Mouse (Mus musculus): ENCODE results near the gene Usp36. TPM values are rescaled to one million over a fixed set of nuclear protein-coding genes. Genes with fewer than 3 reads are reported as not detected.
A peak's percentile ranks its signal among the peaks of the same experiment; 100 is the strongest.
"Not testable (repeated sequence)": the region's sequence is repeated elsewhere in the genome, so short reads cannot be mapped to it uniquely, and the experiment has no call there.

Gene Usp36
- total RNA-seq, 2 experiments from 2014 or later = 23.5 to 29.6 TPM

DNA sequence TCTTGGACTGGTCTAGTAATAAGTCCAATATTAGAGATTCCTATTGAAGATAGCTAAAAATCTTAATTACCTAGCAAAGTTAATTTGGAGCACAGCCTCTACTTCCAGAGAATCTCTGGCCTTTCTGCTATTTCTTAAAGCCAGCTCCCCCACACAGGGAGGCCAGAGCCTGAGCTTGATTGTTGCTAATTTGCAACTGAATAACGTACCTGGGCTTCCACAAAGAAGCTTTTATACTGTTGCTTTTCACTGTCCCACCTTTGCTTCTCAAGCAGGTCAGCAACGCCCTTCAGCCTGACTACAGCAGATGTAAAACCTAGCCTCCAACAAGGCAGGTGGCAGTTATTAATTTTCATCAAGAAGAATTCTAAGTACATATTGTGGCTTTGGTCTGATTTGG lies 17.9 kb upstream of the Usp36 start:
- intact Hi-C loops (cut with DNase I); DNase-seq (ENCODE audit: low spot score in 2 of 2): not testable (repeated sequence)

DNA sequence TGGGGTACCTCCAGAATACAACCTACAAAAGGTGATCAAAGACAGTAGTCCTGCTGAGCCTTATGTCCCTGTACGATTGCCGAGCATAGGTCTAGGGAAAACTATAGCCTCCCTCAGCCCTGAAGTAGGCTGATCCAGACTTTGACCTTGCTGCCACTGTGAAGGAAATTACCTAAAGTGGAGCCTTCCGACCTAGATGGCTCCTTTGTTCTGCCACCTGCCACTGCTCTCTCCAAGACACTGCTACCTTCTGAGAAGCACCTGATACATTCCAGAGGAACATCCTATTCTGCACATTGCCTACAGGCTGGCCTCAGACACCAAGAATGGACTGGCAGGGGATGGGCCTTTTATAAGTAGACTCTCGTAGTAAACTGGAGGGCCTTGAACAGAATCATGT lies 13.9 kb upstream of the Usp36 start:
- intact Hi-C loops (cut with DNase I); DNase-seq (ENCODE audit: low spot score in 2 of 2): not testable (repeated sequence)

DNA sequence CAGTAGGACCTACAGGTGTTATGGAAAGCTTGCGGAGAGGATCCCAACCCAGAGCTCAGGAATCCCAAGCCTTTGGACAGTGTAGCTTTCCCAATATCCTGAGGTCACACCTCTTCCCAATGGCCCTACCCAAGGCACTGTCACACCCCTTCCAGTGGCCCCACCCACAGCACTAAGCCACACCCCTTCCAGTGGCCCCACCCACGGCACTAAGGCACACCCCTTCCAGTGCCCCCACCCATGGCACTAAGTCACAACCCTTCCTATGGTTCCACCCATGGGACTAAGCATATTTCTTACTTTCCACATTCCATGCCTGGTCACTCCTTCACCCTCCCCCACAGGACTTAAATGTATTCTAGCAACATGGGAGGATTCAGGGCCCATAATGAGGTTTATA lies 8.8 kb upstream of the Usp36 start:
- DNase-seq (ENCODE audit: low spot score in 2 of 2) = no peak
- intact Hi-C loops (cut with DNase I) = no loop called here

DNA sequence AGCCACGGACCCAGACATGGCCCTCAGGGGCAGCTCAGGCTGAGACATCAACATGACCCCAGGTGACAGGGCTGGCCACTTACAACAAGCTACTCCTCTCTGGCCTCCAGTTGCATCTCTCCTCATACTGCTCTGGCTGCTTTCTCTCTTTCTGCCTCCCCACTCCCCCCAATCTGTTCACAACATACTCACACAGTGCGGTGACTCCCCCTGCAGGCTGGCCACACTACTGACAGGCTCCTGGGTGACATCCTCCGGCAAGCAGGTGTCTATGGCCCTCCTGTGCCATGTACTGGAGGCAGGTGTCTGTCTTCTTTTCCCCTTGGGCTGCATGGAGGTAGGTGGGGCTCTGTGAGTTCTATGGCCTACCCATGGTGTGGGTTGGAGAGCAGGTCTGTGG lies 7.9 kb upstream of the Usp36 start:
- intact Hi-C loops (cut with DNase I) = no loop called here
- no peak for DNase-seq (ENCODE audit: low spot score in 2 of 2)

DNA sequence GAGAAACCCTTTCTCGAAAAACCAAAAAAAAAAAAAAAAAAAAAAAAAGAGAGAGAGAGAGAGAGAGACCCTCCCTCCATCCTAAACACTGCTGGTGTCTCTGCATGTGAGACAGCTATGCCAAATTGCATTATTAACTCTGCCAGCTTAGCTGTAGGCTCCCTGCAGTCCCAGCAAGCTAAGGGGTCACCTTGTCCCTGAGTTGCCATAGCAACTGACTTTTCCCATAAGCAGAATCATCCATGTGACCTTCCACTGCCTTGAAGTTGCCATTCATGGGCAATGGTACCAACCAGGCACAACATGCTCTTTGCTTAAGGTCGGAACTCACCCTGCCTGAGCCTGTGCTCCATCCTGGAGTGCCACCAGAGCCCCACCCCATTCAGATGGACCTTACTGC lies 5.0 kb upstream of the Usp36 start:
- DNase-seq (ENCODE audit: low spot score in 2 of 2) = no peak
- intact Hi-C loops (cut with DNase I) = no loop called here

DNA sequence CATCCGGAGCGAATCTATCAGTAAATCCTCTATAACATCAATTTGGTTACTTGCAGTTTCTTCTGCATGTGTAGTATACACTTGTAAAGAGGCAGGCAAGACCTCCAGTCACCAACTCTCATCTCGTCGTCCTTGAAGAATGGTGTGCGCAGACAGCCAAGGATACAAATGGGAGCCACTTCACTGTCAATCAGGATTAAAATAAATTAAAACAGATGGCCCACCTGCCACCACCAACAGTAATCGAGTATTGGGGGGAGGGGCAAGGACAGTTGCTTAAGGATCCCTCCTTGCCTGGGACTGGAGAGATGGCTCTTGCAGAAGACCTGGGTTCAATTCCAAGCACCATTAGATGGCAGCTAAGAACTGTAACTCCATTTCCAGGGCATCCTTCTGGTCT lies 2.6 kb upstream of the Usp36 start:
- intact Hi-C loops (cut with DNase I) = no loop called here
- DNase-seq (ENCODE audit: low spot score in 2 of 2) = no peak

DNA sequence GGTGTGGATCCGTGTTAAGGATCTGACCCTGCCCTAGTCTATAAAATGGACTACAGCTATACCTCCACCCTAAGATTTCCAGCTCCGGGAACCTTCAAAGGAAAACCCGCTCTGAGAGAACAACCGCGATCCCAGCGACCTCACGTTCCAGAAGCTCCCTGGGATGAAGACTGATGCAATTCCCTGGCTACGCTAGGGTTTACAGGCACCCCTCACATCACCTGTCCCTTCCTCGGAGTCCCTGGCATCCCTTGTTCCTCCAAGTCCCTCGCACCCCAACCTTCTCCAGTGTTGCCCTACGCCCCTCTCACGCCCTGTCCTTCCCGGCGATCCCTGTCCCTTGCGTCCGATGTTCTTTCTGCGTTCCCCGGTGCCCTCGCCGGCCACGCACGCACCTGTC lies 482 bp downstream of the Usp36 start:
- intact Hi-C loops (cut with DNase I) = no loop called here
- no peak for DNase-seq (ENCODE audit: low spot score in 2 of 2)

DNA sequence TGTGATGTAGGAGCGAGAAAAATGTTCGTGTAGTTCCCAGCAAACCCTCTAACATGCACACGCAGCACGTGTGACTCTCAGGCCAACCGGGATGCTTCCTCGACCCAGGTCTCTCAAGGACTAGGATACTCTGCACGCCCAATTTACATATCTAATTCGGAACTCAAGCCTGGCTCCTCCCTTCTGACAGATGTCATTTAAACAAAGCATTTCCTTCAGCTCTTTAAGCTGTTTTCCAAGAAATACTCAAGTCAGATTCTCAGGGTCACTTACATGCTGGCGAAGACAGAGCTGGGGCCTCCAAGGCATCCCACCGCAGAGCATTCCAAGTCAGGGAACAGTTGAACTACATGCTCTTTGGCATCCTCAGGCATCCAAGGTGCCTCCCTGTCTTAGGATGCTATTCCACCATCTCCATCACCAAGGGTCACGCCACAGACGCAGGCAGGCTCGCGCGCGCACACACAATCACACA lies 970 bp downstream of the Usp36 start:
- no peak for DNase-seq (ENCODE audit: low spot score in 2 of 2)
- intact Hi-C loops (cut with DNase I) = no loop called here

DNA sequence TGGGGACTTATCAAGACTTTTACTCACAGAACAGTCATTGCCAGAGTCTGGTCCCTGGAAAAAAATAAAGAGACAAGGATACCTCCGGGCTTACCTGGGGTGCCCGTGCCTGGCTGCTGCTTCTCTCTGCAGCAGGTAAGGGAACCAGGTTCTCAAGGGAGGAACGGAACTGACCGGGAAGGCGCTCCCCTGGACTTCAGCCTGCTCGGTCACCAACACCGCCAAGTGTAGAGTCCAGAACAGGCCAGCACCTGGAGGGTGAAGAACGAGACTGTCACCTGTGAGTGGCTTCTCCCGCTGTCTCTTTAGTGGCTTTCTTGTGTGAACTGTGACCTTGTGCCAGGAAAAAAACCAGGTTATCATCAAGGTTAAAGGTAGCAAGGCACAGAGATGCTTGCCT lies 2.5 kb downstream of the Usp36 start:
- DNase-seq (ENCODE audit: low spot score in 2 of 2) = no peak
- intact Hi-C loops (cut with DNase I) = no loop called here

DNA sequence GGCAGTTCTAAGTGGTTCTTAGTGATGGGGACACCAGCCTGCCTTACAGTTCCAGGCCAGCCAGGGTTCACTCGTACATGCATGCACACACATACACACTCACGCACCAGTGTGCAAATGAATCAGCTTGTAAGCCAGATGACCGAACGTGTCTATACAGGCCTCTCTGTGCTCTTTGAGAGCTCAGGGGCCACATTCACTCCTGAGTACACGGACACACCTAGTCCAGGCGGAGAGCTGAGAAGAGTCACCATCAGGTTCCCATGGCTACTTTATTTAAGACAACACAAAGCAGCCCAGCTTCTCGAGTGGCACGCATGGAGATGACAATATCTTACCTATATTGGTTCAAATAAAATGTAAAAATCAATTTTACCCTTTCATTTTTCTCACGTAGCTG lies 3.6 kb downstream of the Usp36 start:
- no peak for DNase-seq (ENCODE audit: low spot score in 2 of 2)
- intact Hi-C loops (cut with DNase I) = no loop called here

DNA sequence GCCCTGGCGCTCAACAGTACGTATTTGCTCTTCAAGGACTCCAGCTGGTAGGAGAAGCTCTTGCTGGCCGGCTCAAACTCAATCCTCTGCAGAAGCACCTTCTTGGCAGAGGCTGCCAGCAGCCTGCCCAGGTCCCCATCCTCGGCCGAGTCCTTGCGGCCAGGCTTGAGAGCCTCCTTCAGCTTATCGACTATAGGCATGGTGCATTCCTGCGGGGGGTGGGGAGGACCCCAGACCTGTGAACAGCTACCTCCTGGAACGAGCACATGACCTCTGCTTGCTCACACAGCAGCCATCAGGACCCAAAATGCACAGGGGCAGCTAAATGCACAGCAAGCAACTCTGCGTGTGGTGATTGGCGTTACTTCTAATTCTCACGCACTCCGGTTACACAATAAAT lies 4.3 kb downstream of the Usp36 start:
- intact Hi-C loops (cut with DNase I) = no loop called here

DNA sequence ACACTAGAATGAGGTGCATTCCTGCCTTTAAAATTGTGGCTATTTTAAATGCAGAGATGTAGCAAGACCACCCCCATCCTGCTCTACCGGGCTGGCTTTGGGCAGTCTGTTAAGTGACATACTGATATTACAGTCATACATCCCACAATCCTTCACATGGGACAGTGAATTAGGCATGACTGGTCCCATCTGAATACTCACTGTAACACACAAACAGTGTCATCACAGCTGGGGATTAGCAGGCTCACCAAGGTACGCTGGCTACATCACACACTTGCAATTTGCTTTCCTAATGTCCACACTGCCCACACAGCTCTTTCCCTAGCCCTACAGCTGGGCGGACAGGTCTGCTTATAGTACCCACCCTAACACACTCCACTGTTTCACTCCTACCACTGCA lies 9.8 kb downstream of the Usp36 start:
- DNase-seq (ENCODE audit: low spot score in 2 of 2) = no peak
- intact Hi-C loops (cut with DNase I) = no loop called here

More for the DNA sequence above, 4.3 kb downstream of the Usp36 start:
- DNase-seq (ENCODE audit: low spot score in 2 of 2) = no peak

DNA sequence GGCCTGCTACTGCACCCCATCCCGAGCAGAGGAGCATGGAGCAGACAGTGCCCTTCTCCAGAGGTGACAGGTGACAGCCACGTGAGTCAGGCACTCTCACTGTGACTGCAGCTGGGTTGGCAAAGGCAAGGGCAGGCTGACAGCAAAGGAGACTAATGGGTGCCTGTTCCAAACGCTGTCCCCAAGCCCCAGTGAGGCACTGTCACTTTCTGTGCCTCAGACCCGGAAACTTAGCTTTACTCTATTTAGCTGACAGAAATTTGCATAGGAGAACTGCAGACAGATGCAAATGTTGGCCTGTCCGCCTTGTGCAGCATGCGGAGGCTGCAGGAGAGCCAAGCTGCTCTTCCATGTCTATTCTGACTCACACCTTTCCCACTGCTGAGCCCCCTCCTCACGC lies 13.7 kb downstream of the Usp36 start:
- peak in 1 of 2 experiments; percentile 54 for DNase-seq (ENCODE audit: low spot score in 2 of 2)
- intact Hi-C loops (cut with DNase I) = no loop called here

DNA sequence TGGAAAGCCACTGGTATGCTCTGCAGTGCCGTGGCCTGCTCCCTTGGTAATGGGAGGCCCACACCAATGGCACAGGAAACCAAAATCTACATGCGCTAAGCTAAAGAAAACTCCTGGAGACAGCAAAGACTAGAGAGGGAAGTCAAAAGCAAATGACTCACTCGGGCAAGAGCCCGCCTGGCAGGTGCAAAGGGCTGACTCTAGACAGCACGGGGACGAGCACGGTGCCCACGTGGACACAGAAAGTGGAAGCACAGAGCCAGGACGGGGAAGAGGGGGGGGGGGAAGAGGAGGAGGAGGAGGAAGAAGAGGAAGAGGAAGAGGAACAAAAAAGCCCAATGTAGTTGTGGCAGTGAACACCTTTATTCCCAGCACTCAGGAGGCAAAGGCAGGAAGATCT lies 15.0 kb downstream of the Usp36 start:
- intact Hi-C loops (cut with DNase I) = no loop called here
- DNase-seq (ENCODE audit: low spot score in 2 of 2) = no peak

DNA sequence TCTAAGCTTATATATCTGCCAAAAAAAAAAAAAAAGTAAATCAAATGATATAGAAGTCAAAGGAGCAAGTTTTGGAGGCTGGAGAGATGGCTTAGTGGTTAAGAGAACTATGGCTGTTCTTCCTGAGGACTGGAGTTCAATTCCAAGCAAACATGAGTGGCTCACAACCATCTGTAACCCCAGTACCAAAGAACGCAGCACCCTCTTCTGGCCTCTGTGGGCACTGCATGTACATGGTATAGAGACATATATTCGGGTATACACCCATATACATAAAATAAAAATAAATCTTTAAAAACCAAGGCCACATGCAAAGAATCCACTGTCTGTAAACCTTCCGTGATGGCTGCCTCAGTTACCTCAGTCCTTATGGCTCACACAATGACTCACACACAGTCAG lies 20.2 kb downstream of the Usp36 start:
- intact Hi-C loops (cut with DNase I) = no loop called here
- DNase-seq (ENCODE audit: low spot score in 2 of 2) = no peak

DNA sequence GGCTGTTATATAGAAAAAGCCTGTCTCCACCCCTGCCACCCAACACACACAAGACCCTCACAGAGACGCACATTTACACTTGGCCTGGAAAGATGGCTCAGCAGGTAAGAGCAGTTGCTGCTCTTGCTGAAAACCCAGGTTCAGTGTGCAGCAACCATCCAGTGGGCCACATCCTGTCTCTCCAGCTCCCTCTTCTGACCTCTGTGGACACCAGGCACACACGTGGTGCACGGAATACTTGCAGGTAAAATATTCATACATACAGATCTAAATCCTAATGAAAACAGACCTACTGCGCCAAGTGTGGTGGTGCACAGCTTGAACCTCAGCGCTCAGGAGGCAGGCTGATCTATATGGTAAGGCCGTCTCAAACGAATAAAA lies 23.4 kb downstream of the Usp36 start:
- intact Hi-C loops (cut with DNase I) = no loop called here
- no peak for DNase-seq (ENCODE audit: low spot score in 2 of 2)

DNA sequence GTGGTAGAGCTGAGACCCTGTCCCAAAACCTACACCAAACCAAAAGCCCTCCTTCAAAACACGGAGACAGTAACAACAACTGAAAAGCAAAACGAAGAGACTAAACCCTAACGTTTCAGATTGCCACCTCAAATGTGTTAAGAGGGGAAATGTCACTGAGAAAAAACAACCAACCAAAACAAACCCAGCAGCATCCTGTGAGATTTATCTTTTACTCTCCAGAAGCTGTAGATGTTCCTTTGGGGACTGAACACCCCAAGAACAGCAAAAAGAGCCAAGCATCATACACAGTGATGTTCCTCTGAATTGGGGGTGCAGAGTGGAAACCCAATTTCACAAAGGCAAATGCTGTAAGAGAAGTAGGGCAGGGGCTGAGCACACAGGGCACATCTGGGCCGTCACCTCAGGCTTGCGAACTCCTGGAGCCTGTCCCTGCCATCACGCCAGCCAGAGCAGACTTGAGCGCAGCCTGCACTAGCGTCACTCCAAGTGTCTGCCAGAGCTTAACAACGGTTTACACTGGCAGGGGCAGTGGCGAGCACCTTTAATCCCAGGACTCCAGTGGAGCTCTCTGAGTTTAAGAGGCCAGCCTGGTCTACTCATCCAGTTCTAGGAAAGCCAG lies 23.9 kb downstream of the Usp36 start:
- intact Hi-C loops (cut with DNase I) = no loop called here
- no peak for DNase-seq (ENCODE audit: low spot score in 2 of 2)

DNA sequence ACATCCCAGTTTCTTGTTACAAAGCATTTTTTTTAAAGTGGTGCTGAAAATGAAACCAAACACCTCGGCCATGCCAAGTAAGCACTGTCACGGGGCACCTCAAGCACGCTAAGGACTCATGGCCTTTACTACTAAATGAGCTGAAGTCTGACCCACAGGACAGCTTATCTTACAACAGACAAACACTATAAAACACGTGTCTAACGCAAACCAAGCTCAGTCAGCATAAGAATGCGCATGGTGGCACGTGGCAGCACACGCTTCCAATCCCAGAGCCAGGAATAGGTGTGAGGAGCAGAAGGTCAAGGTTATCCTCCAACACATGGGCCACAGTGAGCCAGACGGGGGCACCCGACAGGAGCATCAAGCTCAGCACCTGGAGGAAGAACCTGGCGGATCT lies 24.4 kb downstream of the Usp36 start:
- intact Hi-C loops (cut with DNase I) = no loop called here
- DNase-seq (ENCODE audit: low spot score in 2 of 2) = no peak

DNA sequence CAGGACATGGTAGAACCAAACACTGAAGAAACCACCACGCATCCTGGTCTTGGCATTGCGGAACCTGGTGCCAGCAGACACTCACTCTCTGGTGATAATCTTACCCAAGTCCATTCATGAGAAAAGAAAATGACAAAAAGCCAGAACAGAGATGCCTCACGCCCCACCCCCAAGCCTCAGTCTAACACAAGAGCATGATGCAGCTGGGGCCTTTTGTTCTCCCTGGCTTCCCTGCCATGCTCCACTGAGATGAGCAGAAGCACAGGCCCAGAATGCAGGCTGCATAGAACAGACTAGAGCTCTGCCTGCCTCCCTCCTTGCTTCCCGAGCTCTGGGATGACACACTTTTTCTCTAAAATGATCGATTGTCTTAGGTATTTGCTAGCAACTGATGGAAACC lies 26.9 kb downstream of the Usp36 start:
- peak; percentile 26 to 45 for DNase-seq (ENCODE audit: low spot score in 2 of 2)
- intact Hi-C loops (cut with DNase I) = no loop called here

DNA sequence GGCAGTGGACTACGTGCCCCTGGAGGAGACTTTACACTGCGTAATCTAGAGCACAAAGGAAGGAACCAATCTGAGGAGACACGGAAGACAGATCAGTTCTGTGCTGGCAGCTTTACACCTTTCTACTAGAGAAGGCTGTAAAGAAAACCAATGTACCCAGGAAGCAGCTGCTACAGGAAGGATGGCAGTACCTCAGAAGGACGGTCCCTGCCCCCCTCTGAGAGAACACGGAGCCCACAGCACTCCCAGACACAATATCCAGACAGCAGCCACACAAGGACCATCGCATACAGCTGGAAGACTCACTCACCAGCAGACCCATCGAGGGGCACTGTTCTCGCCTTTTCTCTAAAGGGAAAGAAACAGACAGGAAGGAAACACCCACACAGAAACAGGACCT lies 30.0 kb downstream of the Usp36 start:
- intact Hi-C loops (cut with DNase I) = no loop called here
- DNase-seq (ENCODE audit: low spot score in 2 of 2) = no peak

DNA sequence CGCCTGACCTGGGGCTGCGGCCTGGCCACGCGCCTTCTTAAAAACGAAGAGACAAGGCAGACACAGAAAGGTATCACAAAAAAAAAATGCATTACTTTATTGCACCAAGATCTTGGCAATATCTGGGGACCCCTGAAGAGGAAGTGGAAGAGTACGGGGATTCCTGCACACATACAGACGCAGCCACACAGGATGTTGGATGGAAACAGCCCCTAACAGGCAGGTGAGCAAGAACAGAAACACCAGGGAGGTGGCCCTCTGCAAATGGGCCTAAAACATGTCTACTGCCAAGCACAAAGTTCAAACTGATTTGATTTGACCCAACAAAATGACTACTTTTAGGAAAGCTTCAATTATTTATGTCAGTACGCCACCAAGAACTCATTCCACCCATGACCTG lies 30.5 kb downstream of the Usp36 start:
- DNase-seq (ENCODE audit: low spot score in 2 of 2) = no peak
- intact Hi-C loops (cut with DNase I) = no loop called here

DNA sequence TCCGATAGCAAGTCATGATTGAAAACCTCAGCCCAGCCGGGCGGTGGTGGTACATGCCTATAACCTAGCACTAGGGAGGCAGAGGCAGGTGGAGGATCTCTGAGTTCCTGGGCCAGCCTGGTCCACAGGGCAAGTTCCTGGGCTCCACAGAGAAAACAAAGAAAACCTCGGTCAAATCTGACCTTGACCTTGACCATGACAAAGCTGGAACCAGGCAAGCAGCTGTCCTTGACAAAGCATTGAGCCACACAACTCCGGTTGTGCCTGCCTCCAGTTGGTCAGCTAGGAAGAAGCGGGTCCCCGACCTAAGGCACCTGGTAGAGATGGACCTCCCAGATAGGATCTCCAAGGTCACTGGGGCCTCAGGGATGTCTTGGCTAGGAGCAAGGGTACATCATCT lies 33.7 kb downstream of the Usp36 start:
- no peak for DNase-seq (ENCODE audit: low spot score in 2 of 2)
- intact Hi-C loops (cut with DNase I) = no loop called here

Data from left cerebral cortex, postnatal 25 days (tissue).